Mouse (Mus musculus) telencephalon, adult 2 months (tissue): ENCODE results near the gene Rerg.

ENCODE experiments used
- DNase-seq: peaks from one replicate; pipeline ENCODE4 v3.0.0-alpha.2; 2011; ENCODE audit warnings: low read depth, low spot score

Gene Rerg

DNA sequence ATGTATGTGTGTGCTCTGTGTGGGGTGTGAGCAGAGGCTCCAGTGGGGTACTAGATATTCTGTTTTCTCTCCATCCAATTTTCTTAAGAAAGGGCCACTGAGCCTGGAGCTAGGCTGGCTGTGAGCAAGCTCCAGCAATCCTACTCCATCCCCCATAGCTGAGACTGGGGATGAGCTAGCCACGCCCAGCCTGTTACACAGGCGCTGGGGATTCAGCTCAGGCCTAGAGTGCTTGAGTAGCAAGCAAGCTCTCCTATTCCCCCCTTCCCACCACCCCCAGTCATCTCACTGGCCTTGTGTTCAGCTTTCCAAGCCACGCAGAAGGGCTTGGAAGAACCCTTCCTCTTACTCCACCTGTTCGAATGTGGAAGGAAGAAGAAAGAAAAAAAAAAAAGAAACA lies 7.2 kb downstream of the Rerg start:
- DNase-seq, result no peak

DNA sequence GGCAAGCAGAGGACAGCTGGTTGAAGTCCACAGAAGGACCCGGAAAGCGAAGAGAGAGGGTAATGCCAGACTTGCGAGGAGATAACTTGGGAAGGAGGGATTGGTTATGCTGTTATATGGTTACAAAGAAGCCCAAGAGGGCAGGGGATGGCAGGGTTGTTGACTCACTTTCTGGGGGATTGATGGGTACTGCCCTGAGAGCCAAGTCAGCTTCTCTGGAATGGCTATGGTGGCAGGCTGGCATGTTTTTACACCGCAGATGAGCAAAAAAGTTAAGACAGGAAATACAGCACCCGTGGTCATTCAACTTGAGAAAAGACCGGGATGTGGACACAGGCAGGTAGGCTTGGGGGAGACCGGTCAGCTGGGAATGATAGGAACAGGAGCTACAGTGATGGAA lies 7.8 kb downstream of the Rerg start:
- no peak for DNase-seq

DNA sequence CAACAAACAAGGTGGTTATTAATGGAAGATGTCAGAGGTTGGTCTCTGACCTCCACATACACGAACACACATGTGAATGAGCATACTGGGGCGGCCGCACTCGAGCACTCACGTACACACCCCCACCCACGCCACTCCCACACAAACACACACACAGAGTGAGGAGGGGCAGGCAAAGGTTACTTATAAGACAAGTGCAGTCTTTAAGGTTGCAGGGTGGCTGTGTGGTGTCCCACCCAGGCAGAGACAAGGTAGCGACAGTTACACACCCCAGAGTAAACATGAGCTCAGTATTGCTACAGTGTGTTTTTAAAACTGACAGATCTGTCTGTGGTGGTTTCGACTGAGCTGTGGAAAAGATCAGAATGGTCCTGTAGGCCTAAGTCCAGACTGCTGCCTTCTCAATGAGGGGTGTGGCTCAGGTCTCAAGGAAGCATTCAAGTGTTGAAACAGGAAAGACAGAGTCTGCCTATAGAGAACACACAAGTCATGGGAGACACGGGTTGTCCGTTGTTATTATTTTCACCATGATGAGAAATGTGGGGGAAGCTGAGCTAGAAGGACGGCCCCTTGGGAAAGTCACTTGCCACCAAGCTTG lies 8.7 kb downstream of the Rerg start:
- no peak for DNase-seq

DNA sequence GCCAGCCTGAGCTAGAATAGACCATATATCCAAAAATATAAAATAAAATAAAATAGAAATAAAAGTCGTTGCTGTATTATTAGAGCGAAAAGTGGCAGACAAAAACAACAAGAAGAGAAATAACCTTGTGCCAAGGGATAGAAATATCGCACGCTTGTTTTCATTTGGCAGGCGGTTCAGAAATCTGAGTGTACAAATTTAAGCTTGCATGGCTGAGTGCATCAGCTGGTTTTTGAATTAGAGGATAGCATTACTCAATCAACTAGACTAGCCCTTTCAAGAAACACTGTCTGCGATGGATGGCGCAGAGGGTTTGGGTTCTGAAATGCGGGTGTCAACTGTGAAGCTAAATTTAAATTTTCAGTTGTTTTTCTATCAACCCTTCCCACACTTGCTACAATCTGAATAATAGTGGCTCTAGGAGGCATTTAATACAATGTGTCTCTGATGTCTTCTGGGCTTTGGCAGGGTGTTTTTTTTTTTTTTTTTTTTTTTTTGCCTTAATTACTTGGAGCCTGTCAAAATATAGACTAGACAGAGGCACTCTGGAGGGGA lies 10.8 kb downstream of the Rerg start:
- DNase-seq, result no peak

DNA sequence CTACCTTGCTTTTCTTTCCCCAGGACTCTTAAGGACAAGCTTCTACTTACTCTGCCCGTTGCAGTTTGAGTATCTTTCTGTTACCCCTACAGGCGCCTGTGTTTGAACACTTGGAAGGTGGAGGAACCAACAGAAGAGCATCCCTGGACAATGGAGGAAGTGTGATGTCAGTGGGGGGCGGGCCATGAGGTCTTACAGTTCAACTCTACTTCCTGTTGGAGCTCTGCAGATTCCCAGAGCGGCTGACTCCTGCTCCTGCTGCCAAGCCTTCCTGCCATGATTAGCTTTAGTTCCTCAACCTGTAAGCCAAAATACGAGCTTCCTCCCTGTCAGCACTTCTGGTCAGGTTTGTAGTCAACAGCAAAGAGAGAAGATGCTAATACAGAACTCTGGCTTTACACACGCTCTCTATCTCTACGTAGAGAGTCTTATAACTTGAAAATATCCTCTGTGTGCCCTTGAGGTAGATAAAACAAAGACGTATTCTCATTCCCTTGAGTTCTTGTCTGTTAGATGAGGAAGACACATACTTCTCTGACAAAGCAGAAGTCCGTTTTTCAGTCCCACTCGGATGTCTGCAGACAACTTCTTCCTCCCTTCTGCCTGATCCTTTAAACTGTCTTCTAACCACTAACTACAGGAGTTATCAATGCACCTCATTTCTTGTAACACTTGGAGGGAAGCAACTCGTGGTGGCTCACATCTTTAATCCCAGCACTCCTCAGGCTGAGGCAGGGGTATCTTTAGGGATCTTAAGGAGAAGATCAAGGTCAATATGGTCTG lies 13.7 kb downstream of the Rerg start:
- no peak for DNase-seq

DNA sequence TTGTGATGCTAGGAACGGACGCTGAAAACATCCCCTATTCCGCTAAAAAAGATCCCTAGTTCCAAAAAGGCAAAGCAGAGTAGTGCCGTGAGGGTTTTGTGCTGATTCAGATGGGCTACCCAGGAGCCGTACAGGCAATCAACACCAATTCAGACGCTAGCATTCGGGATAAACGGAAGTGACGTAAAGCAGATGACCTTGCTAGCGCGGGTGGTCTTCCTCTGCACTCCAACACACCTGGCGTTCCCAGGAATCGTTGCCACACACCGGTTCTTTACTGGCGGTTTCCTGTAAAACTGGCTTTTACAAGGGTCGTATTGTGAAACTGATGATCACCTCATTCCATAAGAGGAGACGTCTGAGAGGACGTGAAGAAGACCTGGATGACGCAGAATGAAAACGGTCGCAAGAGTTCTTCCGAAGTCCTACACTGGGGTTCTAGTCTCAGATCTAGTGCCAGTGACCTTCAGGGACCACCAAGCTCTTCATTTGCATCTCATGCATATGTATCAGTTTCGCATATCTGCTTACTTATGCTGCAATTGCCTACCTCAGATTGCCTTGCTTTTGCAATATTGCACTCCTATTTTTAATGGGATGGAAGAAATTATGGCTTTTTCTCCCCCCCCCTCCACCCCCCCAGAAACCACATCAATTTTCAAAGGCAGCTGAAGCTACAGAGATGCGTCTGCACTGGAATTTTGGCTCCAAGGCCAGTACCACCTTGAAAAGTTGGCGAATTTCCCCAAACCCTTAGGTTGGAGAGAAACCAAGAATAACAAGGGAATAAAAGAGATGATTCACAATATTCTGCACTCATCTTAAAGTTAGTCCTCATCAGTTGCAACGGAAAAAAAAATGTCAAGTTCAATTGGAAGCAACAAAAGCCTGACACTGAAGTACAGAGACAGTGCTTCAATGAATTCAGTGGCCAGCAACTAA lies 14.8 kb downstream of the Rerg start:
- no peak for DNase-seq

DNA sequence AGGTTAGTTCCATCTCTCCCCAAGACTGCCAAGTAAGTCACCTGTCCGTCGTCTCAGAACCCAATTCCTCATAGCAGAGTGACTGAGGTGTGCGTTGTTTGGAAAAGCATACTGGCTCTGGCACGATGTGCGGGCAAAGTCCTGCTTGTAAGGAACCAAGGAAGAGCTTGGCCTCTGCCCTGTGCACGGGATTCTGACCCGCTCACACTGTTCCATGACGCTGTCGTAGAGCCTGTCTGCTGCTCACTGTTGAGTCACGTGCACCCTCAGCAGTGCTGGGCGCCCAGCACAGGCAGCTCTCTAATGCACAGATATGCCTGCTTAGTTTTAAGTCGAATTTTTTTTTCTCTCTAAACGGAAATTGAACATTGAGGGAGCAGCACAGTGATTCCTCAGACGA lies 17.3 kb downstream of the Rerg start:
- no peak for DNase-seq

DNA sequence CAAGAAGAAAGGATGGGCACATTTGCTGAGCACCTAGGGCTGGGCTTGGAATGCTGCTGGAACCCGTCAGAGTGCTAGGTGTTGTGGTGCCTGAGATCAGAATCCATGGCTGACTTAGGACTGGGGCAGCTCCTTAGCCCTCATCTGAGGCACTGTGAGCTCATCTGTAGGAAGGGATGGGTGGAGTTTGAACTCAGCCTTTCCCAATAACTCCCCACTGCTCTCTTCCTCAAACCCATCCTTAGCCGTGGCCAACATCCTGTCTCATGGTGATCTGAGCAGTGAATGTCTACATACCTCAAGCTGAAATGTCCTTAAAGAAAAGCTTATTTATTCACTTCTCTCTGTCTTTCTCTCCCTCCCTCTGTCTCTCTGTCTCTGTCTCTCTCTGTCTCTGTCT lies 19.3 kb downstream of the Rerg start:
- no peak for DNase-seq

DNA sequence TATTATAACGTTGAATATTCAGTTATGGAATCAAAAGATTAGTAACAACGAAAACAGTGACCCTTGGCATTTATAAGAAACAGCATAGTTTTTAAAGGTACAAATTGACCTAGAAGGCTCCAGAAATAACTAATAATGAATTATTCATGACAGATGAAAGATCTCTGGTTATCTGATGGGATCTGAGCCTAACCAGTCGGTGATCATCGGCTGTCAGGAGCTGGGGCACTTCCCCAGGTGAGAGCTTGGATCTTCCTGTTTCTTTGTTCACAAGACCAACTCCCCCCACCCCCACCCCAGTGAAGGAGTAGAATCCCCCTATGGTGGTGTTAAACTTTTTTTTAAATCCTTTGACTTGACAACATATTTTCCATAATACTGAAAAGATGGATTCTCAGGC lies 20.5 kb downstream of the Rerg start:
- no peak for DNase-seq

DNA sequence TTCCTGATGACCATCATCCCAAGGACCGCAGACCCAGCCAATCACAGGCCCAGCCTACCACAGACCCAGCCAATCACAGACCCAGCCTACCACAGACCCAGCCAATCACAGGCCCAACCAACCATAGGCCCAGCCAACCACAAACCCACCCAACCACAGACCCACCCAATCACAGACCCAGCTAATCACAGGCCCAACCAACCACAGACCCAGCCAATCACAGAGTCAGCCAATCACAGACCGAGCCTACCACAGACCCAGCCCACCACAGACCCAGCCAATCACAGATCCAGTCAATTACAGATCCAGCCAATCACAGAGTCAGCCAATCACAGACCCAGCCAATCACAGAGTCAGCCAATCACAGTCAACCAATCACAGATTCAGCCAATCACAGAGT lies 23.4 kb downstream of the Rerg start:
- DNase-seq, result no peak

DNA sequence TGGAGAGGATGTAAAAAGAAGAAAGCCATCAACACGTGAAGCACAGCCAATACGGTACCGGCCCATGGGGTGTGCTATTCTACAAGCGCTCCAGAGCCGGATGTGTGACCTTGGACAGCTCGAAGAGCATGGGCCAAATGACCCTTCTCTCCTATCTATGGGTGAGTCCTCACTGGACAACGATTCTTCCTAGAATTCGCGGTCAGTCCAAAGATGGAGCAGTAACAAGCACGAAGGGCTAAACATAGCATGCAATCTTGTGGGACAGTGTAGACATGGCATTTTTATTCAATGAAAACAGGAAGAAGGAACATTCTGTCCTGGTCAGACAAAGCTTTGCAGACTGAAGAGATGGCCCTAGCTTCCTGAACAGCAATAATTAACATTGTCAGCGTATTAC lies 24.7 kb downstream of the Rerg start:
- DNase-seq, result no peak

DNA sequence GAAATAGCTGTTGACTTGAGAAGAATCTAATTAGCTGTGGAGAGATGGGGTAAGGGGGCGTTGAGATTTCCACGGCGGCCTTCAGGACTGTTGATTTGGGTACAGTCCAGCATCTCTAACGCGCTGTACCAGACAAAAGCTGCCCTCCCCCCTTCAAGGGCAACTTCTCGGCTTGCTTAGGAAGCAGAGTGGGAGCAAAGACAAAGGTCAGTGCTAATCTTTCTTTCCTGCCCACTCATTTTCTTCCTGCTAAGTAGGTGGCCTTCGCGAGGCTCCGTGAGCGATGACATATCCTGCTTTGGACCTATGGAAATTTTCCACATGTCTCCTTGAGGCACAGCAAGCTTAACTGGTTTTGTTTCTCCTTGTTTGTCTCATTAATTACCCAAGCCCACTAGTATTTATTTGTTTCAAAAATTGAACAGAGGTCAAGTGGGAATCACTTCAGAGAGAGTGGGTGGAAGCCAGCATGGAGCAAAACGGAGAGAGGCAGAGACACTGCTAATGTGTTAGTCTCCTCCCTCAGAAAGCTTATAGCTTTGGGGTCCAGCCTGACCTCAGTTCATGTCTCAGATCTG lies 25.2 kb downstream of the Rerg start:
- no peak for DNase-seq

DNA sequence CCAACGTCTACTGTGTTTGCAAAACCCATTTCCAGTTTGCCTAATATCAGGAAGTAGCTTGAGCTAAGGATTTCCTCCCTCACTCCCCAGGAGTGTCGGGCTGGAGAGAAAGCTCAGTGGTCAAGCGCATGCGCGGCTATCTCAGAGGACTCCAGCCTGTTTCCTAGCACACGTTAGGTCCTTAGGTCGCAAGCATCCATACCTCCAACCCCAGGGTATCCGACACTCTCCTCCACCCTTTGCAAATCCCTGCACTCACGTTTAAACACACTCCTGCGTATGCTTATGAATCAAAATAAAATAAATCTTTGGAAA lies 25.8 kb downstream of the Rerg start:
- no peak for DNase-seq

DNA sequence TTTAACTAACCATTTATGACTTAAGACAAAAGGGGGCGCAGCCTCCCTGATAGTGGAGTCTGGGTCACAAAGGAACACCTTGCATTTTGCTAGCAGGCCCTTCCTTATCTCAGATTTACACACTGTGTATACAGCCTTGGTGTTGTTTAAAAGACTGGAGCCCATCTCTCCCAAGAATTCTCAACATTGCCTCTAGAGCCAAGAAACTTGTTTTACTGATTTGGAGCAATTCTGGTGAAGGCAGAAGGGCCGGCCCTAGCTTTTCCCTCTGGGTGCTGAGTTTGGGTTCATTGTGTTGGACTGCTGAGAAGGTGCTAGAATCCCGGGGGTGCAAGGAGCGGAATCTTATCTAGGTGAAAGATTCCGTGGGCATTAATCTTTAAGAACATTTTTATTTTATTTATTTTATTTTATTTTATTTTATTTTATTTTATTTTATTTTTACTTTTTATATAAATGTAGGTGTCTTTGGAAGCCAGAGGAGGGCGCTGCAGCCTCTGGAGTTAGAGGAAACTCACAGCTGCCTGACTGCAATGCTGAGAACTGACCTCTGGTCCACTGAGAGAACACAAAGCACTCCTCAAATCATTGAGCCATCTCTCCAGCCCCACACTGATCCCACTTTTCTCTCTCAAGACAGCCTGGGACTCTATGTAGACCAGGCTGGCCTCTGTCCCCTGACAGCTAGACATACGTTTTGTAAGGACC lies 26.3 kb downstream of the Rerg start:
- no peak for DNase-seq

DNA sequence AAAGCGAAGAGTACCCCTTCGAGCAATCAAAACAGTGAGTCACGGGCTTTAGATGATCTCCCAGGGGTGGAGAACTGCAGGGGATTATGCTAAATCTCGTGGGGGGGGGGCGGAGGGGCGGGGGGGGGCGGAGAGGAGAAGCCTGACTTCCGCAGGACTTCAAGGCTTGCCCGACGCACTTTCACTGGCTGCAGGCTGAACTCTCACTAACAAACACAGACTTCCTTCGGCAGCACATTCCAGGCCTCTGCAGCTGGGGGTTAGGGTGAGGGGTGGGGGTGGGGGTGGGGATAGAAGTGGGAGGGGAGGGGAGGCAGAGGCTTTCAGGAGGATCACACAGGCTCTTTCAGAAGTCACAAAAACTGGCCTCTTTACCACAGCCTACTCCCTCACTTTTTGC lies 27.5 kb downstream of the Rerg start:
- DNase-seq, result no peak

DNA sequence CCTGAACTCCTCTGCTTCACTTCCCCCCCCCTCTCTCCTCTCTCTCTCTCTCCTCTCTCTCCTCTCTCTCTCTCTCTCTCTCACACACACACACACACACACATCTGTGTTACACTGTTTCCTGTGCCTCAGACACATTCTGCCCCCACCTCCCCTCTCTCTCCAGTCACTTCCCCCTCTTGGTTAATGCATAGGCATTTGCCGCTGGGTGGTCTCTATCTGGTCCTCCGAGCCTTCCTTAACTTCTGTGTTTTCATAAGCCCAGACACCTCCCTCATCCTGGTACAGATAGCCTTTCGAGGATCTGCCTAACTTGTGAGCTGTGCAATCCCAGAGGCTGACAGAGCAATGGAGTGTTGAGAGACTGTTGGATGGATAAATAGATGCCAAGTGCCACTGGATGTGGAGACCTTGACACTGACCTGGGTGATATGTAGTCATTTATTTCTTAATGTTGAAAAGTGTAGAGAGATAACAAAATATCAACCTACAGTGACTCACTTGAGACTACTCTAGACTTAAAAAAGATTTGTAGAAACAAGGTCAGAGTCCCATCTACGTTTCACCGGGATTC lies 29.0 kb downstream of the Rerg start:
- DNase-seq, result no peak

DNA sequence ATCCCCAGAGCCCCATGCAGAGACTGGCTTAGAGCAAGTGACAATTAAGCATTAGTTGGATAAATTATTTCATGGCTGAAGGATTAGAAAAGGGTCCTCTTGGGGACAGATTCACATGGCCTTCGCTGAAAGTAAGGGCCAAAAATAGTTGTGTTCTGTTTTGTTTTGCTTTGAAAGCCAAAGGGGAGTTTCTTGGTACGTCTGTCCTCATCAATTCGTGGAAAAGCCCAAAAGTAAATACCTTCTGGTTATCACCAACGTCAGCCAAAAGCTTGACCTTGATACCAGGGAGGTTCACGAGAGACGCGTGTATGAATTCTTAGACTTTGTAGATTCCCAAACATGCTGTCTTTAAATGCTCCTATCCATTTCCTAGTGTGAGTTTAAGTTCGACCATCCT lies 31.5 kb downstream of the Rerg start:
- DNase-seq, result no peak

DNA sequence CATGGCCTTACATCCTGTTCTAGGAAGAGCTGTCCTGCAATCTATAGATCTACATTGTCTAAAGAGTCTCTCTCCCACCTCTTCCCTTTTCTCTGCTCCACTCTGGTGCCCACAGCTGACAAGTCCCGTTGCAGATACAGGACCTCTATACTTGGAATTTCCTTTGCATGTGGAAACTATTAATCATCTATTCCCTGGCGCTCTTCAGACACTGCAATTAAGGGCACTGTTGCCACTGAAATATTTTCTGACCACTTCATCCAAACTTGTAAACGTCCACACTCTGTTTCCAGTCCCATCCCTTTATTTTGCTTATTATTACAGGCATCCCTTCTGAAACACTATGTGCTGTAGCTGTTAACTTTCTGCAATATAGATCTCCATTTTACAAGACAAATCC lies 31.9 kb downstream of the Rerg start:
- no peak for DNase-seq

DNA sequence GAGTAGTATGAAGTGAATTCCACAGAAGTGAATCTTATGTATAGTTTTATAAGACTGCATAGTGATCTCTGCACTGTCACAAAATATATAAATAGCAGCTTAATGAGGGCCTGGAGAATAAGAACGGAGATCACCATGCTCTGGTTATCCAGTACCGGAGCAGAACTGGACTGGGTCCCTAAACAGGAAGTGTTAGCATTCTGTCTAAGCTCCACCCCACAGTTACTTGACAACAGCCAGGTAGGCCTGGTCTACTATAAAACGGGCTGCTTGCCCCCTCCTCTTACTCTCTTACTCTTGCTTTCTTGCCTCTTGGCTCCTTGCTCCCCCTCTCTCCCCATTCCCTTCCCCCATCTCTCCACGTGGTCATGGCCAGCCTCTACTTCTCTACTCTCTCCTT lies 33.9 kb downstream of the Rerg start:
- no peak for DNase-seq

DNA sequence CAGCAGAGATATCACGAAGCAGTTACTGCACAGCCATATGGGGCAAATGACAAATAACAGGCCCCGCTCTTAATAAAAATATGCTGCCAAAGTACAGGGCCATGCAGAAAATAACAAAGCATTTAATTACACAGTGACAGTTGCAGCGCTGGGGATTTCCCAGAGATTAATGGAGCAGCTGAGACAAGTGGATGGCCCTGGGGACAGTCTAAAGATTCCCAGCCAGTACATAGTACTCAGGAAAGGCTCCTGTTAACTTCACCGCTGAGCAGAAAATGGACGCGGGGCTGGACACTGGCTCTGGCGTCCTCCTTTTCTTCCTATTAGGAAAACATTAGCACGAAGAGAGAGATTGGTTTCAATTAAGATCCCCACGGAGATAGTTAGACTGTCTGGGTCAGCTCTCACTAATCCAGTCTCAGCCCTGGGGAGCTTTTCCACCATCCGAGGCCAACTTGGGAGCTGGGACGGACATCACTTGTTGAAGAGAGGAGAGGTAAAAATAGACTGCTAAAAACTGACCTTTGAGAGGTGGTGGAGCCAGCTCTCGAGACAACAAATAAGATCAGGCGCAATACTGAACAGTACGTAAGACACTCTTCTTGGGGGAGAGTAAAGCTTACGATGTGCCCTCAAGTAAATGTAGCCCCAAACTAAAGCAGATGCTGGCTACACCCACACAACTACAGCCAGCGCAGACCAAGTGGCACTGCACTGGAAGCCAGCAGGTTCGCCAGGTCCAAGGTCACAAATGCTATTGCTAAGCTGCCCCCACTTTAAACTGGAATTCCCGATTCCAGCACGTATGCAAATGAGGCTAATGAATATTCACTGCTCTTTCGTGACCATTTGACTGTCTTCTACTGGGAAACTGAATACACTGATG lies 34.5 kb downstream of the Rerg start:
- no peak for DNase-seq
